Comparison of ENCODE assay signal across 8 mouse cellular contexts in the genomic region with DNA sequence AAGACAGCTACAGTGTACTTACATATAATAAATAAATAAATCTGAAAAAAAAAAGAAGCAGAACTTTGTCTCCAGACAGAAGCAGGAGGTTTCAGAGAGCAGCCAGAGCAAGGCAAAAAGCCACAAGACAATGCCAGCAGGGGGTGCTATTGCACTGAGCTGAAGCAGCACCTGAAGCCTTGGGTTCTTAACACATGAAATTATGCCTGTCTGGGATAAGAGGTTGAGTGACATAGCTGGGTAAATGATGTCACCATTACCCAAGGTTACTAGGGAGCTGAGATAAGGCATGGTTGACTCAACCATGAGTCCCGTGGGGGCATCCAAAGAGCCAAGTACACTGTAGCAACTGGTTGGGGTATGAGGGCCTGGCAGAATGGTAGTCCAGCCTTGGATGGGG. TPM values are rescaled to one million over a fixed set of nuclear protein-coding genes. Genes with fewer than 3 reads are reported as not detected.
DNase-seq lines count a peak whose midpoint lies in the region; ATAC-seq lines count a peak whose summit lies in the region.

No protein-coding gene starts in this region.

- WGBS in forebrain, embryonic 10.5 days: 84% methylated on average over 1 of the region's 1 CpGs
- 58% methylated on average over 1 of the region's 1 CpGs for WGBS in forebrain, embryonic 12.5 days

- no peak overlapping the region for H3K27ac ChIP-seq in forebrain, embryonic 10.5 days
- H3K27ac ChIP-seq in forebrain, embryonic 12.5 days: no peak overlapping the region

- H3K36me3 ChIP-seq in forebrain, embryonic 10.5 days (replicated peaks): peaks cover 85% of the 10 kb centered on the region
- H3K36me3 ChIP-seq in forebrain, embryonic 12.5 days (replicated peaks): peaks cover 46% of the 10 kb centered on the region

- peak; percentile 39 for DNase-seq in forebrain, embryonic 10.5 days (ENCODE audit: extremely low spot score, low spot score)
- DNase-seq in brain, adult 2 months (ENCODE audit: low read depth, low spot score): peak; percentile 83
- DNase-seq in left cerebral cortex, adult 18-20 months (ENCODE audit: low spot score in 2 of 2): peak; percentile 45 to 72
- DNase-seq in spleen, adult 18-20 months: peak; percentile 49 to 79

- H3K4me1 ChIP-seq in forebrain, embryonic 10.5 days: no peaks in the 10 kb centered on the region
- no peaks in the 10 kb centered on the region for H3K4me1 ChIP-seq in forebrain, embryonic 12.5 days

- H3K9me3 ChIP-seq in forebrain, embryonic 10.5 days: no peaks in the 10 kb centered on the region
- H3K9me3 ChIP-seq in forebrain, embryonic 12.5 days: no peaks in the 10 kb centered on the region

- no peaks in the 10 kb centered on the region for H3K27me3 ChIP-seq in forebrain, embryonic 10.5 days (ENCODE audit: poor library complexity, severe bottlenecking)
- no peaks in the 10 kb centered on the region for H3K27me3 ChIP-seq in forebrain, embryonic 12.5 days

- H3K9ac ChIP-seq in forebrain, embryonic 12.5 days: no peak overlapping the region

- no peak overlapping the region for H3K4me2 ChIP-seq in forebrain, embryonic 12.5 days

- no peak overlapping the region for H3K4me3 ChIP-seq in forebrain, embryonic 10.5 days
- no peak overlapping the region for H3K4me3 ChIP-seq in forebrain, embryonic 12.5 days (replicated peaks)

- no peak for ATAC-seq in forebrain, embryonic 12.5 days (ENCODE audit: low FRiP score)
- ATAC-seq in erythroid progenitor cell, adult 5-6 weeks (replicated peaks; ENCODE audit: low FRiP score, poor library complexity, severe bottlenecking): peak; percentile 85
- peak; percentile 71 to 84; a peak in 3 of 4 replicates for ATAC-seq in hematopoietic stem cell, adult 5-6 weeks (replicated peaks in 1 of 2; ENCODE audit: insufficient read depth in 1 of 2, low FRiP score in 2 of 2, low TSS enrichment in 1 of 2, low read depth in 1 of 2, poor library complexity in 2 of 2, severe bottlenecking in 2 of 2)
- ATAC-seq in megakaryocyte progenitor cell, adult 5-6 weeks (replicated peaks; ENCODE audit: poor library complexity): peak; percentile 99

RNA-seq across cellular contexts. Expression of gene Sfxn4, which starts 23.5 kb away (rescaled TPM):
- 10.8 and 11.5 TPM in 2 replicates for polyA plus RNA-seq in forebrain, embryonic 10.5 days (2016; fragmentation: Nextera tagmentation; extraction: Ambion mirVana)
- 9.8 and 12.5 TPM in 2 replicates for polyA plus RNA-seq in forebrain, embryonic 12.5 days (2016; fragmentation: Nextera tagmentation; extraction: Ambion mirVana)
- total RNA-seq in erythroid progenitor cell, adult 5-6 weeks (2015; ENCODE audit: low replicate concordance): 2.9 TPM in 1 of 2 replicates, not detected in the other
- 3.0 TPM in 1 of 2 replicates, not detected in the other for total RNA-seq in erythroid progenitor cell, adult 5-6 weeks (2017; ENCODE audit: low replicate concordance)
- 4.0 and 10.9 TPM in 2 replicates for total RNA-seq in hematopoietic stem cell, adult 5-6 weeks (2017)
- 10 to 100 TPM; 16.2 to 17.3 TPM for total RNA-seq in left cerebral cortex, adult 18-20 months (2021)
- 2.6 and 4.3 TPM in 2 replicates for total RNA-seq in megakaryocyte progenitor cell, adult 5-6 weeks (2015)
- 1.3 and 1.5 TPM in 2 replicates for total RNA-seq in megakaryocyte progenitor cell, adult 5-6 weeks (2017)

RNA-seq across cellular contexts. Expression of gene Fam45a, which starts 26.4 kb away (rescaled TPM):
- polyA plus RNA-seq in forebrain, embryonic 10.5 days (2016; fragmentation: Nextera tagmentation; extraction: Ambion mirVana): 26.2 and 27.9 TPM in 2 replicates
- polyA plus RNA-seq in forebrain, embryonic 12.5 days (2016; fragmentation: Nextera tagmentation; extraction: Ambion mirVana): 35.5 and 39.4 TPM in 2 replicates
- 43.6 and 46.1 TPM in 2 replicates for total RNA-seq in erythroid progenitor cell, adult 5-6 weeks (2015; ENCODE audit: low replicate concordance)
- 42.8 and 56.5 TPM in 2 replicates for total RNA-seq in erythroid progenitor cell, adult 5-6 weeks (2017; ENCODE audit: low replicate concordance)
- total RNA-seq in hematopoietic stem cell, adult 5-6 weeks (2017): 21.0 and 22.3 TPM in 2 replicates
- 10 to 100 TPM; 34.4 to 46.9 TPM for total RNA-seq in left cerebral cortex, adult 18-20 months (2021)
- total RNA-seq in megakaryocyte progenitor cell, adult 5-6 weeks (2015): 28.8 and 33.5 TPM in 2 replicates
- total RNA-seq in megakaryocyte progenitor cell, adult 5-6 weeks (2017): 18.3 and 25.1 TPM in 2 replicates

RNA-seq across cellular contexts. Expression of gene Prdx3, which starts 36.6 kb away (rescaled TPM):
- polyA plus RNA-seq in forebrain, embryonic 10.5 days (2016; fragmentation: Nextera tagmentation; extraction: Ambion mirVana): 112 and 115 TPM in 2 replicates
- polyA plus RNA-seq in forebrain, embryonic 12.5 days (2016; fragmentation: Nextera tagmentation; extraction: Ambion mirVana): 84.8 and 88.9 TPM in 2 replicates
- 158 and 178 TPM in 2 replicates for total RNA-seq in erythroid progenitor cell, adult 5-6 weeks (2015; ENCODE audit: low replicate concordance)
- 104 and 105 TPM in 2 replicates for total RNA-seq in erythroid progenitor cell, adult 5-6 weeks (2017; ENCODE audit: low replicate concordance)
- total RNA-seq in hematopoietic stem cell, adult 5-6 weeks (2017): 66.0 and 122 TPM in 2 replicates
- total RNA-seq in left cerebral cortex, adult 18-20 months (2021): 10 to 100 TPM; 71.2 to 75.6 TPM
- 147 and 165 TPM in 2 replicates for total RNA-seq in megakaryocyte progenitor cell, adult 5-6 weeks (2015)
- total RNA-seq in megakaryocyte progenitor cell, adult 5-6 weeks (2017): 117 and 123 TPM in 2 replicates

RNA-seq across cellular contexts. Expression of gene Eif3a, which starts 47.3 kb away (rescaled TPM):
- 165 and 170 TPM in 2 replicates for polyA plus RNA-seq in forebrain, embryonic 10.5 days (2016; fragmentation: Nextera tagmentation; extraction: Ambion mirVana)
- polyA plus RNA-seq in forebrain, embryonic 12.5 days (2016; fragmentation: Nextera tagmentation; extraction: Ambion mirVana): 136 and 137 TPM in 2 replicates
- 139 and 168 TPM in 2 replicates for total RNA-seq in erythroid progenitor cell, adult 5-6 weeks (2015; ENCODE audit: low replicate concordance)
- 174 and 187 TPM in 2 replicates for total RNA-seq in erythroid progenitor cell, adult 5-6 weeks (2017; ENCODE audit: low replicate concordance)
- 324 and 410 TPM in 2 replicates for total RNA-seq in hematopoietic stem cell, adult 5-6 weeks (2017)
- 10 to 100 TPM; 88.5 to 91.0 TPM for total RNA-seq in left cerebral cortex, adult 18-20 months (2021)
- total RNA-seq in megakaryocyte progenitor cell, adult 5-6 weeks (2015): 277 and 314 TPM in 2 replicates
- 313 and 434 TPM in 2 replicates for total RNA-seq in megakaryocyte progenitor cell, adult 5-6 weeks (2017)

RNA-seq across cellular contexts. Expression of gene Grk5, which starts 51.8 kb away (rescaled TPM):
- polyA plus RNA-seq in forebrain, embryonic 10.5 days (2016; fragmentation: Nextera tagmentation; extraction: Ambion mirVana): 1.9 and 2.0 TPM in 2 replicates
- 2.0 and 2.4 TPM in 2 replicates for polyA plus RNA-seq in forebrain, embryonic 12.5 days (2016; fragmentation: Nextera tagmentation; extraction: Ambion mirVana)
- total RNA-seq in erythroid progenitor cell, adult 5-6 weeks (2015; ENCODE audit: low replicate concordance): 2.2 and 2.5 TPM in 2 replicates
- 8.0 and 11.1 TPM in 2 replicates for total RNA-seq in erythroid progenitor cell, adult 5-6 weeks (2017; ENCODE audit: low replicate concordance)
- 4.8 and 8.4 TPM in 2 replicates for total RNA-seq in hematopoietic stem cell, adult 5-6 weeks (2017)
- 10 to 100 TPM; 12.8 to 14.1 TPM for total RNA-seq in left cerebral cortex, adult 18-20 months (2021)
- total RNA-seq in megakaryocyte progenitor cell, adult 5-6 weeks (2015): 0.81 and 0.96 TPM in 2 replicates
- total RNA-seq in megakaryocyte progenitor cell, adult 5-6 weeks (2017): 0.88 and 3.3 TPM in 2 replicates
